In genomic region chr3:89484766-89485524, GRCm38 (mm10) we compare ENCODE assay signal across 8 mouse cellular contexts. TPM values are rescaled to one million over a fixed set of nuclear protein-coding genes. Genes with fewer than 3 reads are reported as not detected.
DNase-seq lines count a peak whose midpoint lies in the region; ATAC-seq and TF ChIP-seq lines count a peak whose summit lies in the region.

No protein-coding gene starts in this region.

- POLR2A ChIA-PET in Patski (lab: Charles Lee), result interaction anchor here (1.3 to 1.6 kb wide), 2 partner anchors 17 to 48 kb away, joined by 3 to 5 read pairs; partner anchors contain the start of gene Pbxip1

- H3K27ac ChIP-seq in hindbrain, embryonic 14.5 days, result no peak overlapping the region

- no peak for DNase-seq in Patski (ENCODE audit: low read depth, low spot score)
- peak; percentile 79 to 81 for DNase-seq in cerebellum, postnatal 14 days
- DNase-seq in frontal cortex, postnatal 36 days (ENCODE audit: low spot score in 2 of 2), result peak; percentile 42 to 51
- peak; percentile 64 for DNase-seq in hindbrain, embryonic 14.5 days (ENCODE audit: low spot score)
- DNase-seq in left cerebral cortex, adult 11 months (ENCODE audit: low spot score), result peak; percentile 9
- peak; percentile 84 to 88 for DNase-seq in lung, postnatal 4 days
- DNase-seq in right cerebral cortex, adult 18-20 months, result peak; percentile 33
- DNase-seq in urinary bladder, adult 2 months (ENCODE audit: low spot score), result peak; percentile 70

- TF ChIP-seq CTCF in Patski (IDR thresholded peaks at IDR 0.05), result peak; percentile 99

- CTCF ChIA-PET in Patski (lab: Charles Lee), result interaction anchor here (0.9 to 3.2 kb wide), 10 partner anchors 23 to 168 kb away, joined by 3 to 23 read pairs (median 4); no protein-coding TSS in a partner anchor

- 24% methylated on average over 24 of the region's 24 CpGs for WGBS in hindbrain, embryonic 14.5 days

- no peak overlapping the region for H3K9ac ChIP-seq in hindbrain, embryonic 14.5 days

- in situ Hi-C loops in Patski (cut with MboI; ENCODE audit: low pct_unique_long_range_greater_than_20kb), result loop anchor here (5.0 kb wide), 2 partner anchors 128 to 148 kb away; partner anchors contain the start of gene Efna4

- H3K4me2 ChIP-seq in hindbrain, embryonic 14.5 days (replicated peaks), result no peak overlapping the region

- ATAC-seq in Patski, result peak; percentile 27
- ATAC-seq in hindbrain, embryonic 14.5 days (ENCODE audit: low FRiP score), result peak; percentile 43; the same call in 1 of the 2 replicates

- no peaks in the 10 kb centered on the region for H3K9me3 ChIP-seq in hindbrain, embryonic 14.5 days (ENCODE audit: control insufficient read depth, low read length)

- no peak overlapping the region for H3K4me3 ChIP-seq in hindbrain, embryonic 14.5 days (replicated peaks; ENCODE audit: low read length)

- H3K27me3 ChIP-seq in Patski, result peaks cover 33% of the 10 kb centered on the region
- no peaks in the 10 kb centered on the region for H3K27me3 ChIP-seq in hindbrain, embryonic 14.5 days (ENCODE audit: control insufficient read depth, insufficient read depth, low read length)

- no peaks in the 10 kb centered on the region for H3K36me3 ChIP-seq in hindbrain, embryonic 14.5 days (replicated peaks; ENCODE audit: control insufficient read depth, insufficient read depth)

- no peaks in the 10 kb centered on the region for H3K4me1 ChIP-seq in hindbrain, embryonic 14.5 days (replicated peaks; ENCODE audit: control insufficient read depth, insufficient read depth, low read length)

RNA-seq across cellular contexts. Expression of gene Pmvk, which starts 30.6 kb away (rescaled TPM):
- 40.7 TPM for polyA plus RNA-seq in Patski (2021)
- 117 and 121 TPM in 2 replicates for polyA plus RNA-seq in hindbrain, embryonic 14.5 days (2014; fragmentation: Nextera tagmentation; extraction: Ambion mirVana)
- polyA plus RNA-seq in urinary bladder, adult 2 months (2012; rRNA removed), result 21.5 and 23.3 TPM in 2 replicates

RNA-seq across cellular contexts. Expression of gene Kcnn3, which starts 35.0 kb away (rescaled TPM):
- polyA plus RNA-seq in Patski (2021), result 0.04 TPM
- 7.3 and 7.7 TPM in 2 replicates for polyA plus RNA-seq in hindbrain, embryonic 14.5 days (2014; fragmentation: Nextera tagmentation; extraction: Ambion mirVana)
- polyA plus RNA-seq in urinary bladder, adult 2 months (2012; rRNA removed), result 10.6 and 16.4 TPM in 2 replicates

RNA-seq across cellular contexts. Expression of gene Pbxip1, which starts 48.4 kb away (rescaled TPM):
- 354 TPM for polyA plus RNA-seq in Patski (2021)
- 9.8 and 12.8 TPM in 2 replicates for polyA plus RNA-seq in hindbrain, embryonic 14.5 days (2014; fragmentation: Nextera tagmentation; extraction: Ambion mirVana)
- polyA plus RNA-seq in urinary bladder, adult 2 months (2012; rRNA removed), result 167 and 208 TPM in 2 replicates

RNA-seq across cellular contexts. Expression of gene Pygo2, which starts 54.9 kb away (rescaled TPM):
- polyA plus RNA-seq in Patski (2021), result 68.4 TPM
- 47.1 and 50.6 TPM in 2 replicates for polyA plus RNA-seq in hindbrain, embryonic 14.5 days (2014; fragmentation: Nextera tagmentation; extraction: Ambion mirVana)
- polyA plus RNA-seq in urinary bladder, adult 2 months (2012; rRNA removed), result 34.0 and 38.0 TPM in 2 replicates

Comparison
In these comparisons a context has a peak if more than half of its experiments do, and no peak if none do; other contexts are left out.
1. RNA of gene Pbxip1, which starts 48.4 kb away (polyA plus RNA-seq): 354 TPM in Patski (single experiment) and 167 to 208 TPM in urinary bladder, adult 2 months; 9.8 to 12.8 TPM in hindbrain, embryonic 14.5 days; every median in the first group is over 10 times any median in the second.